Mouse (Mus musculus): ENCODE data around the gene Gpr171. TPM values are rescaled to one million over a fixed set of nuclear protein-coding genes. Genes with fewer than 3 reads are reported as not detected.

Gpr171 gene
- total RNA-seq, 1 experiment, result 0.09 TPM

- TF ChIP-seq MAFK (IDR thresholded peaks at IDR 0.05; ENCODE audit: insufficient read depth, low read depth, low read length) (no peak), ZC3H11A (IDR thresholded peaks at IDR 0.05; ENCODE audit: borderline replicate concordance, low read depth, low read length) (no peak), HCFC1 (IDR thresholded peaks at IDR 0.05; ENCODE audit: borderline replicate concordance, insufficient read depth, low read length) (no peak), ZNF384 (IDR thresholded peaks at IDR 0.05; ENCODE audit: low read depth, low read length) (no peak), CHD2 (IDR thresholded peaks at IDR 0.05; ENCODE audit: low read depth, low read length) (no peak)
- H3K9ac ChIP-seq (ENCODE audit: insufficient read depth, low read depth, low read length, poor library complexity, severe bottlenecking), result no peak overlapping the region
- no peaks in the 10 kb centered on the region; a peak in 1 of 4 replicates for H3K4me1 ChIP-seq (ENCODE audit: control insufficient read depth in 2 of 2, insufficient read depth in 2 of 2, low read length in 2 of 2, poor library complexity in 1 of 2)
- H3K27ac ChIP-seq (ENCODE audit: insufficient read depth, low read depth, low read length, poor library complexity, severe bottlenecking), result no peak overlapping the region
- H3K36me3 ChIP-seq (ENCODE audit: control insufficient read depth, insufficient read depth, low read length, poor library complexity, severe bottlenecking), result no peaks in the 10 kb centered on the region
- no peak for DNase-seq (ENCODE audit: low read depth, low spot score)
- H3K4me3 ChIP-seq (ENCODE audit: insufficient read depth in 1 of 2, low read depth in 1 of 2, low read length in 2 of 2, poor library complexity in 1 of 2, severe bottlenecking in 1 of 2), result no peak overlapping the region
- no peaks in the 10 kb centered on the region for H3K9me3 ChIP-seq (ENCODE audit: control insufficient read depth, insufficient read depth, low read depth, low read length)
- in situ Hi-C loops (cut with MboI; ENCODE audit: low sequenced_read_pairs in 2 of 2, unreplicated experiment in 2 of 2), result no loop called here
These were observed 29.5 kb upstream of the Gpr171 start for GRCm38 (mm10) chr3:59131081-59131480.

GRCm38 (mm10) chr3:59130431-59130830 is 28.8 kb upstream of the Gpr171 start:
- no peak overlapping the region for H3K4me3 ChIP-seq (ENCODE audit: insufficient read depth in 1 of 2, low read depth in 1 of 2, low read length in 2 of 2, poor library complexity in 1 of 2, severe bottlenecking in 1 of 2)
- no peaks in the 10 kb centered on the region for H3K36me3 ChIP-seq (ENCODE audit: control insufficient read depth, insufficient read depth, low read length, poor library complexity, severe bottlenecking)
- in situ Hi-C loops (cut with MboI; ENCODE audit: low sequenced_read_pairs in 2 of 2, unreplicated experiment in 2 of 2), result no loop called here
- H3K9ac ChIP-seq (ENCODE audit: insufficient read depth, low read depth, low read length, poor library complexity, severe bottlenecking), result no peak overlapping the region
- H3K4me1 ChIP-seq (ENCODE audit: control insufficient read depth in 2 of 2, insufficient read depth in 2 of 2, low read length in 2 of 2, poor library complexity in 1 of 2), result no peaks in the 10 kb centered on the region; a peak in 1 of 4 replicates
- no peak for DNase-seq (ENCODE audit: low read depth, low spot score)
- no peak overlapping the region for H3K27ac ChIP-seq (ENCODE audit: insufficient read depth, low read depth, low read length, poor library complexity, severe bottlenecking)
- TF ChIP-seq CHD2 (IDR thresholded peaks at IDR 0.05; ENCODE audit: low read depth, low read length), result no peak
- H3K9me3 ChIP-seq (ENCODE audit: control insufficient read depth, insufficient read depth, low read depth, low read length), result no peaks in the 10 kb centered on the region

GRCm38 (mm10) chr3:59129547-59129946 is 27.9 kb upstream of the Gpr171 start:
- H3K27ac ChIP-seq (ENCODE audit: insufficient read depth, low read depth, low read length, poor library complexity, severe bottlenecking), result no peak overlapping the region
- TF ChIP-seq ZNF384 (IDR thresholded peaks at IDR 0.05; ENCODE audit: low read depth, low read length) (no peak), MAFK (IDR thresholded peaks at IDR 0.05; ENCODE audit: insufficient read depth, low read depth, low read length) (no peak), CHD2 (IDR thresholded peaks at IDR 0.05; ENCODE audit: low read depth, low read length) (no peak), ZC3H11A (IDR thresholded peaks at IDR 0.05; ENCODE audit: borderline replicate concordance, low read depth, low read length) (no peak), HCFC1 (IDR thresholded peaks at IDR 0.05; ENCODE audit: borderline replicate concordance, insufficient read depth, low read length) (no peak)
- in situ Hi-C loops (cut with MboI; ENCODE audit: low sequenced_read_pairs in 2 of 2, unreplicated experiment in 2 of 2), result loop anchor here in 1 of 2 experiments (10.0 kb wide), 1 partner anchor 615 kb away; no protein-coding TSS in a partner anchor

GRCm38 (mm10) chr3:59128681-59129080 is 27.1 kb upstream of the Gpr171 start:
- Histone ChIP-seq H3K4me3 (ENCODE audit: insufficient read depth in 1 of 2, low read depth in 1 of 2, low read length in 2 of 2, poor library complexity in 1 of 2, severe bottlenecking in 1 of 2) (no peak overlapping the region), H3K27ac (ENCODE audit: insufficient read depth, low read depth, low read length, poor library complexity, severe bottlenecking) (no peak overlapping the region), H3K4me1 (ENCODE audit: control insufficient read depth in 2 of 2, insufficient read depth in 2 of 2, low read length in 2 of 2, poor library complexity in 1 of 2) (no peaks in the 10 kb centered on the region; a peak in 1 of 4 replicates), H3K9me3 (ENCODE audit: control insufficient read depth, insufficient read depth, low read depth, low read length) (no peaks in the 10 kb centered on the region), H3K36me3 (ENCODE audit: control insufficient read depth, insufficient read depth, low read length, poor library complexity, severe bottlenecking) (no peaks in the 10 kb centered on the region), H3K9ac (ENCODE audit: insufficient read depth, low read depth, low read length, poor library complexity, severe bottlenecking) (no peak overlapping the region)
- in situ Hi-C loops (cut with MboI; ENCODE audit: low sequenced_read_pairs in 2 of 2, unreplicated experiment in 2 of 2), result loop anchor here in 1 of 2 experiments (10.0 kb wide), 1 partner anchor 616 kb away; no protein-coding TSS in a partner anchor
- TF ChIP-seq HCFC1 (IDR thresholded peaks at IDR 0.05; ENCODE audit: borderline replicate concordance, insufficient read depth, low read length) (no peak), ZNF384 (IDR thresholded peaks at IDR 0.05; ENCODE audit: low read depth, low read length) (no peak), ZC3H11A (IDR thresholded peaks at IDR 0.05; ENCODE audit: borderline replicate concordance, low read depth, low read length) (no peak), MAFK (IDR thresholded peaks at IDR 0.05; ENCODE audit: insufficient read depth, low read depth, low read length) (no peak), CHD2 (IDR thresholded peaks at IDR 0.05; ENCODE audit: low read depth, low read length) (no peak)
- DNase-seq (ENCODE audit: low read depth, low spot score), result no peak

More at GRCm38 (mm10) chr3:59129547-59129946, 27.9 kb upstream of the Gpr171 start:
- Histone ChIP-seq H3K4me3 (ENCODE audit: insufficient read depth in 1 of 2, low read depth in 1 of 2, low read length in 2 of 2, poor library complexity in 1 of 2, severe bottlenecking in 1 of 2) (no peak overlapping the region), H3K9me3 (ENCODE audit: control insufficient read depth, insufficient read depth, low read depth, low read length) (no peaks in the 10 kb centered on the region), H3K36me3 (ENCODE audit: control insufficient read depth, insufficient read depth, low read length, poor library complexity, severe bottlenecking) (no peaks in the 10 kb centered on the region), H3K4me1 (ENCODE audit: control insufficient read depth in 2 of 2, insufficient read depth in 2 of 2, low read length in 2 of 2, poor library complexity in 1 of 2) (no peaks in the 10 kb centered on the region; a peak in 1 of 4 replicates), H3K9ac (ENCODE audit: insufficient read depth, low read depth, low read length, poor library complexity, severe bottlenecking) (no peak overlapping the region)
- no peak for DNase-seq (ENCODE audit: low read depth, low spot score)

Data from ES-E14 (cell line).